Mouse (Mus musculus) cerebellum, adult 2 months (tissue): ENCODE measurements around the gene Cttnbp2nl.

Source experiments
- CTCF ChIP-seq: fragments of 200-500 bp; IDR thresholded peaks from 2 replicates; pipeline ENCODE4 v1.5.1; 2011; ENCODE audit warnings: low read depth, mild to moderate bottlenecking, control low read depth, low read length, moderate library complexity, borderline replicate concordance; ENCODE audit not compliant: insufficient read depth
- POLR2A ChIP-seq: fragments of 200-500 bp; IDR thresholded peaks from 2 replicates; pipeline ENCODE4 v1.6.1; 2011; ENCODE audit warnings: low read length, control low read depth, borderline replicate concordance; ENCODE audit not compliant: insufficient read depth

DNA sequence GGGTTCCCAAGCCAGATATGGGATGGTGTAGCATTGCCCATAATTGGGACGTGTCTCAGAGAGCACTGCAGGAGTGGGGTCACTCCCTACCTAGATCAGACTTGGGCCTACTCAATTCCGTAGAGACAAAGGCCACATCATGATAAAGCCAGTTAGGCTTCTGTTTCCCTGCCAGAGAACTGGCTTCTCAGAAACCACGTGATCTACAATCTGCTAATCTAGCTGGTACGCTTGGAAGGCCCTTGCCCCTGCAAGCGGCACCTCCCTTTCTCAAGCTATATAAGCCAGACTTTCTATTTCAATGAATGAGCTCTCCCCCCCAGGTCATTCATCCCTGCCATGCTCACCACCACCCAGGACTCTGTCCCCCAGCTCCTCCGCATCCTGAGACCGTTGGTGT, 37.2 kb upstream of the Cttnbp2nl start:
- TF ChIP-seq CTCF (no peak), POLR2A (no peak)
